Comparison of ENCODE assay signal across 18 mouse cellular contexts in the genomic region with DNA sequence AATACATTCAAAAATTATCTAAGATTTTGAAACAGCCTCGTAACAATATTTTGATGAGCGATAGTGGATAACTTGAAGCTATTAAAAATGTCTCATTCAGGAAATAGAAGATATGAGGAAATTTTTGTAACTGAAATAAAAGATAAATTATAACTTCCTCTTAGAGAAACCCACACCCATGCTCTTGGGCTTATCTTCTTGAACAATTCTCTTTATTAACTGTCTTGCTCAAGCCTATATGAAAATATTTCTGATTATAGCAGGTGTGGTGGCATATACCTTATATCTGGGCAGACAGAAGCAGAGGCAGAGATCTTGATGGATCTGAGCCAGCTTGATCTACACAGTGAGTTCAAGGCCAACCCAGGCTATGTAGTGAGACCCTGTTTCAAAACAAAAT.
DNase-seq lines count a peak whose midpoint lies in the region; ATAC-seq lines count a peak whose summit lies in the region.
"Had no signal": no experiment of that assay in that cellular context is flagged by ENCODE, and none has a peak within 500 bp of the region (broad histone marks: within the 10 kb centered on the region; RNA-seq: fewer than 3 reads in every experiment).

No protein-coding gene starts in this region.

- H3K4me2 ChIP-seq in liver, embryonic 15.5 days = no peak overlapping the region
- no peak overlapping the region for H3K4me2 ChIP-seq in intestine, embryonic 16.5 days (ENCODE audit: low read depth, low read length)
- H3K4me2 ChIP-seq: embryonic facial prominence, embryonic 12.5 days; forebrain, embryonic 15.5 days; heart, embryonic 12.5 days; hindbrain, embryonic 14.5 days had no signal

- H3K4me3 ChIP-seq in liver, embryonic 15.5 days (replicated peaks) = no peak overlapping the region
- H3K4me3 ChIP-seq in intestine, embryonic 16.5 days (ENCODE audit: low read length) = no peak overlapping the region
- H3K4me3 ChIP-seq: embryonic facial prominence, embryonic 12.5 days; forebrain, embryonic 15.5 days; heart, embryonic 12.5 days; hindbrain, embryonic 10.5 days had no signal

- ATAC-seq in common myeloid progenitor, adult 5-6 weeks (replicated peaks; ENCODE audit: low read depth, poor library complexity, severe bottlenecking) = peak; percentile 36; the same call in 1 of the 2 replicates
- peak; percentile 49; the same call in 1 of the 2 replicates for ATAC-seq in liver, embryonic 15.5 days (ENCODE audit: insufficient read depth)
- peak; percentile 64 for ATAC-seq in megakaryocyte progenitor cell, adult 5-6 weeks (replicated peaks; ENCODE audit: poor library complexity)
- no peak for ATAC-seq in intestine, embryonic 16.5 days
- ATAC-seq: forebrain, embryonic 15.5 days had no signal

- peak; percentile 11 for DNase-seq in 416B (ENCODE audit: low read depth)
- no peak for DNase-seq in right cerebral cortex, postnatal 25 days
- DNase-seq in Muller cell, postnatal 12 days (ENCODE audit: inconsistent ontology term) = no peak
- DNase-seq: adrenal gland, postnatal 10 days; cerebellum, adult 11 months; cerebellum, adult 8-10 months; cerebellum, postnatal 14 days; heart, adult 18-20 months had no signal

- H3K4me1 ChIP-seq in liver, embryonic 15.5 days (replicated peaks) = peaks cover 13% of the 10 kb centered on the region
- no peaks in the 10 kb centered on the region for H3K4me1 ChIP-seq in intestine, embryonic 16.5 days (ENCODE audit: control insufficient read depth, insufficient read depth, low read length)
- H3K4me1 ChIP-seq: embryonic facial prominence, embryonic 12.5 days; forebrain, embryonic 15.5 days; heart, embryonic 12.5 days; hindbrain, embryonic 10.5 days had no signal

- no peak overlapping the region for H3K27ac ChIP-seq in liver, embryonic 15.5 days (replicated peaks)
- no peak overlapping the region for H3K27ac ChIP-seq in intestine, embryonic 16.5 days (ENCODE audit: low read length)
- H3K27ac ChIP-seq: embryonic facial prominence, embryonic 12.5 days; forebrain, embryonic 15.5 days; hindbrain, embryonic 10.5 days; hindbrain, embryonic 14.5 days had no signal

- H3K9me3 ChIP-seq in liver, embryonic 15.5 days (replicated peaks) = no peaks in the 10 kb centered on the region
- no peaks in the 10 kb centered on the region for H3K9me3 ChIP-seq in intestine, embryonic 16.5 days (ENCODE audit: control insufficient read depth, low read length)
- H3K9me3 ChIP-seq: embryonic facial prominence, embryonic 12.5 days; forebrain, embryonic 15.5 days; heart, embryonic 12.5 days; hindbrain, embryonic 10.5 days had no signal

- H3K9ac ChIP-seq in liver, embryonic 15.5 days = no peak overlapping the region
- H3K9ac ChIP-seq in intestine, embryonic 16.5 days (ENCODE audit: low read depth, low read length) = no peak overlapping the region
- H3K9ac ChIP-seq: embryonic facial prominence, embryonic 12.5 days; forebrain, embryonic 15.5 days; heart, embryonic 12.5 days; hindbrain, embryonic 14.5 days had no signal

- 19% methylated on average over 2 of the region's 2 CpGs for WGBS in liver, embryonic 15.5 days (ENCODE audit: insufficient replicate concordance)
- WGBS in intestine, embryonic 16.5 days = 92% methylated on average over 2 of the region's 2 CpGs

- H3K36me3 ChIP-seq in liver, embryonic 15.5 days (replicated peaks) = no peaks in the 10 kb centered on the region
- H3K36me3 ChIP-seq in intestine, embryonic 16.5 days (ENCODE audit: control insufficient read depth, insufficient read depth, low read length) = no peaks in the 10 kb centered on the region
- H3K36me3 ChIP-seq: embryonic facial prominence, embryonic 12.5 days; forebrain, embryonic 15.5 days; heart, embryonic 12.5 days; hindbrain, embryonic 10.5 days had no signal

- no peaks in the 10 kb centered on the region for H3K27me3 ChIP-seq in liver, embryonic 15.5 days
- no peaks in the 10 kb centered on the region for H3K27me3 ChIP-seq in intestine, embryonic 16.5 days (replicated peaks; ENCODE audit: control insufficient read depth, insufficient read depth, low read length)
- H3K27me3 ChIP-seq: CH12.LX; embryonic facial prominence, embryonic 12.5 days; forebrain, embryonic 15.5 days; heart, embryonic 12.5 days had no signal
